Comparison of ENCODE assay signal across 20 mouse cellular contexts in genomic region chr2:163060630-163061029, GRCm38 (mm10). TPM values are rescaled to one million over a fixed set of nuclear protein-coding genes. Genes with fewer than 3 reads are reported as not detected.
"Had no signal": no experiment of that assay in that cellular context is flagged by ENCODE, and none has a peak within 500 bp of the region (broad histone marks: within the 10 kb centered on the region; RNA-seq: fewer than 3 reads in every experiment).

No protein-coding gene starts in this region.

- ATAC-seq: lung, postnatal 0 days had no signal

- H3K9ac ChIP-seq: limb, embryonic 13.5 days; liver, embryonic 14.5 days; neural tube, embryonic 12.5 days had no signal

- H3K9me3 ChIP-seq: limb, embryonic 13.5 days; midbrain, embryonic 10.5 days; neural tube, embryonic 12.5 days had no signal

- DNase-seq: kidney, adult 18-20 months; kidney, postnatal 10 days; kidney, postnatal 4 days; left cerebral cortex, postnatal 4 days; lung, adult 2 months; lung, postnatal 36 days; thymus, postnatal 4 days had no signal

- H3K27ac ChIP-seq: layer of hippocampus, adult 2 months; limb, embryonic 13.5 days; liver, embryonic 14.5 days; midbrain, embryonic 10.5 days; neural tube, embryonic 12.5 days; stomach, postnatal 0 days had no signal

- H3K27me3 ChIP-seq: limb, embryonic 13.5 days; neural tube, embryonic 12.5 days had no signal

- H3K4me3 ChIP-seq: layer of hippocampus, adult 2 months; limb, embryonic 13.5 days; midbrain, embryonic 10.5 days; neural tube, embryonic 12.5 days had no signal

- H3K4me2 ChIP-seq: limb, embryonic 13.5 days; neural tube, embryonic 12.5 days had no signal

RNA-seq across cellular contexts. Expression of gene Gtsf1l, which starts 27.0 kb away (rescaled TPM):
- total RNA-seq: layer of hippocampus, adult 2 months; layer of hippocampus, postnatal 14 days; left cerebral cortex, adult 18-20 months; left cerebral cortex, postnatal 10 days; left cerebral cortex, postnatal 4 days; megakaryocyte, adult 5-6 weeks; neutrophil, adult 5-6 weeks had no signal
- polyA plus RNA-seq: kidney, embryonic 14.5 days; limb, embryonic 13.5 days; liver, embryonic 14.5 days; lung, adult 2 months; midbrain, embryonic 10.5 days; neural tube, embryonic 12.5 days had no signal
